In genomic region chr7:45760151-45760550, GRCm38 (mm10) we compare ENCODE assay signal across 25 mouse cellular contexts. TPM values are rescaled to one million over a fixed set of nuclear protein-coding genes. Genes with fewer than 3 reads are reported as not detected.
"Had no signal": no experiment of that assay in that cellular context is flagged by ENCODE, and none has a peak within 500 bp of the region (broad histone marks: within the 10 kb centered on the region; RNA-seq: fewer than 3 reads in every experiment).

No protein-coding gene starts in this region.

- H3K9ac ChIP-seq: liver, embryonic 13.5 days; midbrain, embryonic 15.5 days; neural tube, embryonic 15.5 days had no signal

- H3K27ac ChIP-seq: left cerebral cortex, adult 2 months; liver, embryonic 13.5 days; macrophage; midbrain, embryonic 15.5 days; neural tube, embryonic 12.5 days; neural tube, embryonic 15.5 days had no signal

- H3K9me3 ChIP-seq: liver, embryonic 13.5 days; midbrain, embryonic 10.5 days; midbrain, embryonic 15.5 days; neural tube, embryonic 12.5 days; neural tube, embryonic 15.5 days had no signal

- H3K36me3 ChIP-seq: liver, embryonic 13.5 days; midbrain, embryonic 10.5 days; midbrain, embryonic 15.5 days; neural tube, embryonic 12.5 days; neural tube, embryonic 15.5 days had no signal

- DNase-seq: layer of hippocampus, postnatal 36 days; liver, embryonic 13.5 days; right cerebral cortex, adult 18-20 months; right cerebral cortex, postnatal 14 days; right cerebral cortex, postnatal 4 days; spleen, adult 18-20 months had no signal

- H3K4me1 ChIP-seq: midbrain, embryonic 15.5 days had no signal

- ATAC-seq: midbrain, embryonic 15.5 days had no signal

- H3K4me3 ChIP-seq: left cerebral cortex, adult 2 months; liver, embryonic 13.5 days; midbrain, embryonic 15.5 days; neural tube, embryonic 15.5 days had no signal

RNA-seq across cellular contexts. Expression of gene Lmtk3, which starts 23.4 kb away (rescaled TPM):
- total RNA-seq: liver, adult 2 months; megakaryocyte, adult 5-6 weeks had no signal
- polyA plus RNA-seq: liver, embryonic 13.5 days; liver, embryonic 16.5 days had no signal

RNA-seq across cellular contexts. Expression of gene Sult2b1, which starts 24.3 kb away (rescaled TPM):
- total RNA-seq: liver, adult 2 months; megakaryocyte, adult 5-6 weeks had no signal
- polyA plus RNA-seq: liver, adult 2 months had no signal

RNA-seq across cellular contexts. Expression of gene Spaca4, which starts 34.5 kb away (rescaled TPM):
- total RNA-seq: layer of hippocampus, adult 8-10 months; layer of hippocampus, postnatal 10 days; layer of hippocampus, postnatal 36 days; left cerebral cortex, adult 2 months; left cerebral cortex, postnatal 10 days; left cerebral cortex, postnatal 36 days; liver, adult 2 months; megakaryocyte, adult 5-6 weeks had no signal
- polyA plus RNA-seq: kidney, embryonic 14.5 days; limb, embryonic 11.5 days; limb, embryonic 14.5 days; liver, adult 2 months; liver, embryonic 13.5 days; liver, embryonic 16.5 days; lung, adult 2 months; lung, embryonic 16.5 days; macrophage; midbrain, embryonic 10.5 days; midbrain, embryonic 15.5 days; neural tube, embryonic 12.5 days; neural tube, embryonic 15.5 days; urinary bladder, adult 2 months had no signal

RNA-seq across cellular contexts. Expression of gene Fam83e, which starts 39.1 kb away (rescaled TPM):
- total RNA-seq: left cerebral cortex, postnatal 36 days had no signal
- polyA plus RNA-seq: macrophage had no signal
